Mouse (Mus musculus): ENCODE results near the gene Npas3.

GRCm38 (mm10) chr12:54067886-54068756 is 819.6 kb downstream of the Npas3 start:
- TF ChIP-seq CTCF (IDR thresholded peaks at IDR 0.05; ENCODE audit: low read depth, low read length) (no peak), EP300 (IDR thresholded peaks at IDR 0.05; ENCODE audit: insufficient read depth, low read depth, low read length) (no peak), POLR2A (IDR thresholded peaks at IDR 0.05; ENCODE audit: insufficient read depth, low read length) (no peak)

Measured in ES-Bruce4 (cell line).